Mouse (Mus musculus): ENCODE results near the gene Ankrd66. TPM values are rescaled to one million over a fixed set of nuclear protein-coding genes. Genes with fewer than 3 reads are reported as not detected.

The Ankrd66 gene
- polyA plus RNA-seq, 1 experiment: 0.75 TPM

DNA sequence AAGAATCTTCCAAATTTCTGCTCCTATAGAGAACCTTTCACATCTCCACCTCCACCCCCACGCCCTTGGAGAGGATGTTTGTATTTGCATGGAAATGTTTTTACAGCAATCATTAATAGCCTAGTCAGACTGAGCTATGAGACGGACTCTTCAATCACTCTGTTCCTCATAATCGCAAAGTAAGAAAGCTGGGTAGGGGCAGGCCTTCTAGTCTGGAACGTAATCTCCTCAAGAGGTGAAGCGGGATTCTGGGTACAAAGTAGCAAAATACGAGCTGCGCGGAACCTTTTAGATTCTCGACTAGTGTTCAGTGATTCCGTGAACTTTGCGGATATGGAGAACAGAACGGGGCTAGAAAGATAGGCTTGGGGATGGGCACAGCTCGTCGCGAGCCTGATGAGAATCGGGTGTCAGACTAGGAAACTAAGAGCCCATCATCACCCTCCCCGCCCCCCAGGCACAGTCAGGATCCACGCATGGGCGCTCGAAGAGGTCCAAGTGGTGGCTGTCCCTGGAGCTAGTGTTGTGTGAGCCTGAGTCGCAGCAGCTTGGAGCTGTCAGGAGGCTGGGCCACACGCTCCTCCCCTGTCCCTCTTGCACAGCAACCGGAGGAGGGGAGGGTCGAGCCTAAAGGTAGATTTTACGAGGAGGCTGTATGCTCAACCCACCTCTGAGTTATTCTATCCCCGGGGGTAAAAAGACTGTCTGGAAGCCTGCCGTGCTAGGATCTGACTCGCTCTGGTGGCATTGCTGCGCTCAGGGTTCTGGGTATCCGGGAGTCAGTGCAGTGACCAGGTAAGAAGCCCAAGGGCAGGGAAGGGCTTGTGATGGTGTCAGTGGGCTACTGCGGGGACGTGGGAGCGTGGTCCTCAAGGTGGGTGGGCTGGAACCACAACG is 24.8 kb upstream of the Ankrd66 start, which contains the start of gene Pla2g7:
Gene Pla2g7, plus strand, starts transcription at position 107 of the 897 bp plus-strand sequence.
- H3K27ac ChIP-seq (ENCODE audit: insufficient read depth, low read length): peak within 1 kb of the TSS; percentile 24; the same call in 1 of the 2 replicates
- no peak for TF ChIP-seq CTCF (IDR thresholded peaks at IDR 0.05; ENCODE audit: extremely low read depth, insufficient read depth, low read length)
- TF ChIP-seq POLR2A (IDR thresholded peaks at IDR 0.05; ENCODE audit: extremely low read depth, insufficient read depth, low read length): peak; percentile 64; the same call in 1 of the 2 replicates
- H3K4me1 ChIP-seq (ENCODE audit: control insufficient read depth, insufficient read depth, low read length): peaks cover 2% of the 10 kb centered on the region; the same call in 1 of the 2 replicates
- peak within 1 kb of the TSS; percentile 48 for H3K4me3 ChIP-seq (ENCODE audit: insufficient read depth, low read length)

DNA sequence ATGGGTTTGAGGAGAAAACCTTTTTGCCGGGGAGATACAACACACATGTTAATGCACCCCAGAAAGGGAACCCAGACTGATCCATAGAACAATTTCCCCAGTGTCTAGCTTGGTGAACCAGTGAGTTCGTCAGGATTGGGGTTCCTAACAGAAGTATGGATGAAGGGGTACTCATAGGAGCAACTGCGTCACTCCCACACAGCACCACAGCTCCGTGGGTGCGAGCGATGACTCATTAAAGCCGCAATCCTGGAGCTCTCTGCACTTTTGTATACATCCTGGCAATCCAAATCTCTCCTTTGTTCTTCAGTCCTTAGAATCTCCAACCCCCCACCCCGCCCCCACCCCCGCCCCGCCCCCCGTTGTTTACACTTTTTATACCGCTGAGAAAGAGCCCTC is 24.2 kb upstream of the Ankrd66 start:
- TF ChIP-seq CTCF (IDR thresholded peaks at IDR 0.05; ENCODE audit: extremely low read depth, insufficient read depth, low read length) (no peak), POLR2A (IDR thresholded peaks at IDR 0.05; ENCODE audit: extremely low read depth, insufficient read depth, low read length) (no peak)
- no peak overlapping the region for H3K27ac ChIP-seq (ENCODE audit: insufficient read depth, low read length)
- no peak overlapping the region; the same call in 1 of the 2 replicates for H3K4me3 ChIP-seq (ENCODE audit: insufficient read depth, low read length)
- H3K4me1 ChIP-seq (ENCODE audit: control insufficient read depth, insufficient read depth, low read length): peaks cover 2% of the 10 kb centered on the region; the same call in 1 of the 2 replicates

DNA sequence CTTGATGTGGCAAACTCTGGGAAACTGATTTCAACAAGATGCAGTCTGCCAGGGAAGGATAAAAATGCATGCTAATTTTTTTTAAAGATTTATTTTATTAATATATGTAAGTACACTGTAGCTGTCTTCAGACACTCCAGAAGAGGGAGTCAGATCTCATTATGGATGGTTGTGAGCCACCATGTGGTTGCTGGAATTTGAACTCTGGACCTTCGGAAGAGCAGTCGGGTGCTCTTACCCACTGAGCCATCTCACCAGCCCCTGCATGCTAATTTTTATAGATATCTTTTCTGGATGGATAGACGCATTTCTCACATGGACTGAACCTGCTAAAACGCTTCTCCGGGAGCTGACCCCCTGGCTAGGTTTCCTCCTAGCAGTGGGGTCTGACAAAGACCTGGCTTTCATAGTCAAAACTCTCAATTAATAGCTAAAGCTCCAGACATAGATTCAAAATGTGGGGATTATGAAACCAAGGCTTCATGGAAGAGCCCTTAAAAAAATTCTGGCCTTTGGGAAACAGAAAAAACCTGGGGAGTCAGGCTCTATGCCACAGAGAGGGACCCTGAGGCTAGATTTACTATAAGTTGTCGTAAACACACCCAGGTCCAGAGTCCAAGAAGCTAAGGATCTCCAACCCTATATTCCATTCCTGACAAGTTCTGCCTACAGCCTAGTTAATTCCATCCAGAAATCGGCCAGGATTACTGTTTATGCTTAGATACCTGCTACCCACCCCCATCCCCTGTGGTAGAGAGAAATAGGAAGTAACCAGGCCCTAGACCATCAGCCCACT is 20.0 kb upstream of the Ankrd66 start:
- H3K4me3 ChIP-seq (ENCODE audit: insufficient read depth, low read length): no peak overlapping the region
- H3K4me1 ChIP-seq (ENCODE audit: control insufficient read depth, insufficient read depth, low read length): peaks cover 2% of the 10 kb centered on the region; the same call in 1 of the 2 replicates
- no peak for TF ChIP-seq POLR2A (IDR thresholded peaks at IDR 0.05; ENCODE audit: extremely low read depth, insufficient read depth, low read length)
- no peak overlapping the region for H3K27ac ChIP-seq (ENCODE audit: insufficient read depth, low read length)

DNA sequence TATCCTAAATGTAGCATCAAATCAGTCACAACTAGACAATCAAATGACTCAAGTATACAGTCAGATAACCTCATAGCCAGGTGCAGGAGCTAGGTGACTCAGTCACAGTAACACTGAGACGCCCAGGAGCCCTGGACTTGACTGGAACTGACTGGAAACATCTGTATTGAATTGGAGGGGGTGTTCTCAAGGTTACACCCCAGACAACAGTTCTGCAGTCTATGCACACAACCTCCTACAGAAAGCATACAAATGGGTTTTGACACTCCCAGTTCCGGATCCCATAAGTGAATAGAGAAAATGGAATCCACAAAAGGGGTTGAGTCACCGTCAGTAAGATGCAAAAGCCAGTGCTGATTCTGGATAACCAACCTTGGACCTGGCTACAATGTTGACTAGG is 15.2 kb upstream of the Ankrd66 start:
- H3K4me3 ChIP-seq (ENCODE audit: insufficient read depth, low read length): no peak overlapping the region
- TF ChIP-seq POLR2A (IDR thresholded peaks at IDR 0.05; ENCODE audit: extremely low read depth, insufficient read depth, low read length) (no peak), CTCF (IDR thresholded peaks at IDR 0.05; ENCODE audit: extremely low read depth, insufficient read depth, low read length) (no peak)
- no peak overlapping the region for H3K27ac ChIP-seq (ENCODE audit: insufficient read depth, low read length)
- H3K4me1 ChIP-seq (ENCODE audit: control insufficient read depth, insufficient read depth, low read length): no peaks in the 10 kb centered on the region

DNA sequence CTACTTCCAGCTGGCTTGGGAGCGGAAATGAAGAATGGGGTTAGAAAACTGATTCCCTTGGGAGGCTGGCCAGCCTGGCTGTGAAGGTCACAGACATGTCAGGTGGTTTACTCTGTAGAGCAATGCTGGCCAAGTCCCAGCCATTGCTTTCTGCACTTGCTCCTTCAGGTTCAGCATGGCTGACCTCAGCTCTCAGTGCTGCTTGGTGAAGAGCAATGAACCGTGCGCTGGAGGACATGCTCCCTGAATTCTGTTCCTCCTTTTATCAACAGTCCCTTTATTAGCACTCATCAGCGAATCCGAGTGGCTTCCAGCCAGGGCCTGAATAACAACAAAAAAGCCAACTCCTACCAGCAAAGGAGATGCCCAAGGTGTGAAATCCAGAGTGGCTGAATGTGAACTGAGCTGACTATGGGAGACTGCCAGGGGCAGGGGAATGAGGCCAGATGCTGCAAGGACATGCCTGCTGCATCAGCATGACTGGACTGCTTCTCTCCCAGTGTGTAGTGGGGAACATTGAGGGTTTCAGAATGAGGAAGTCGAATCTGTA is 14.2 kb upstream of the Ankrd66 start:
- no peaks in the 10 kb centered on the region for H3K4me1 ChIP-seq (ENCODE audit: control insufficient read depth, insufficient read depth, low read length)
- no peak overlapping the region for H3K4me3 ChIP-seq (ENCODE audit: insufficient read depth, low read length)
- no peak for TF ChIP-seq CTCF (IDR thresholded peaks at IDR 0.05; ENCODE audit: extremely low read depth, insufficient read depth, low read length)
- no peak for TF ChIP-seq POLR2A (IDR thresholded peaks at IDR 0.05; ENCODE audit: extremely low read depth, insufficient read depth, low read length)
- no peak overlapping the region for H3K27ac ChIP-seq (ENCODE audit: insufficient read depth, low read length)

DNA sequence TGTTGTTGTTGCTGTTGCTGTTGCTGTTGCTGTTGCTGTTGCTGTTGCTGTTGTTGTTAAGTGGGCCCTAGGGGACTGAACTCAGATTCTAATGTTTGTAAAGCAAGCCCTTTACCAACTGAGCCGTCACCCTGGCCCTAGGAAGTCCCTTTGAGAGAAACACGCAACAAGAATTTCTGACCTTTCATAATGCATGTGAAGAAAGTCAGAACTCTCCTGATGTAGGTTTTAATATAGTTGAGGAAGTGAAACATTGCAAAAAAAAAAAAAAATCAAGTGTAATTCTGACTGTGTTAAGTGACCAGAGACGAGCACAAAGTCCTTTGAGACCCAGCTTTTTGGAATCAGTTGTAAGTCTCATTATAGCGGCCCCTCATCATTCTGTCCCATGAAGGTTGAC is 13.7 kb upstream of the Ankrd66 start:
- Histone ChIP-seq H3K27ac (ENCODE audit: insufficient read depth, low read length) (no peak overlapping the region), H3K4me1 (ENCODE audit: control insufficient read depth, insufficient read depth, low read length) (no peaks in the 10 kb centered on the region), H3K4me3 (ENCODE audit: insufficient read depth, low read length) (no peak overlapping the region)
- TF ChIP-seq CTCF (IDR thresholded peaks at IDR 0.05; ENCODE audit: extremely low read depth, insufficient read depth, low read length) (no peak), POLR2A (IDR thresholded peaks at IDR 0.05; ENCODE audit: extremely low read depth, insufficient read depth, low read length) (no peak)

DNA sequence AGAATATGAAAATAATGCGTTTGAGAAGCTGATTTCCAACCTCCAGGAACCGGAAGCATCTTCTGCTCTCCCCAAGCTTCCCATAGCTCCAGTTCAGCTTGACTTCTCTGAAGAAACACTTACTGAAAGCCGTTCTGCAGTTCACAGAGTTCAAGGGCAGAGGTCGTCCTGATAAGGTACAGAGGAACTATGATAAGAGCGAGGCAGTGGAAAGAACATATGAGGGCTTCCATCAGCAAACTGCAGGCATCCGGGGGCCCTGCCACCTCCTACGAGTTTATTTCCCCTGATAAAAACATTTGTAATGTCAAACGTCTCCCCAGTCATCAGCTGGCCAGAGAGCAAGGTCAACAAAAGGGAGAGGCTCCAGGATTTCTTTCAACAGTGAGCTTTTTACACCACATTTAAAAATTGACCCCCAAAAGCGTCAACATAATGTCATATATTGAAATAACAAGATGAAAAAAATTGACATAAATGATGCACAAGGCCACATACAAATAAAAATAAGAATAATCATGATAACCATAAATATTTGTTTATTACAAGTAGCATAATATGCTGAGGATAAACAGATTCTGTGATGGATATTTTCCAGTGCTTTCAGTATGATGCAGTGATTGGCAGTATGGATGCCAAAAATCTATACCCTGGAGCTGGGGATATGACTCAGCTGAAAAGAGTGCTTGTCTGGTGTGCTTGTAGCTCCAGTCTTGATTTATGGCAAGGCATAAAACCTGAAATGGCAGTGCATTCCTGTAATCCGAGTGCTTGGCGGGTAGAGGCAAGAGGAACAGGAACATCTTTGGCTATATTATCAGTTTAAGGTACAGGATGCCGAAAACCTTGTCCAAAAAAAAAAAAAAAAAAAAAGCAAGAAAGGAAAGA is 11.3 kb upstream of the Ankrd66 start:
- TF ChIP-seq CTCF (IDR thresholded peaks at IDR 0.05; ENCODE audit: extremely low read depth, insufficient read depth, low read length) (no peak), POLR2A (IDR thresholded peaks at IDR 0.05; ENCODE audit: extremely low read depth, insufficient read depth, low read length) (no peak)
- Histone ChIP-seq H3K4me1 (ENCODE audit: control insufficient read depth, insufficient read depth, low read length) (no peaks in the 10 kb centered on the region), H3K4me3 (ENCODE audit: insufficient read depth, low read length) (no peak overlapping the region), H3K27ac (ENCODE audit: insufficient read depth, low read length) (no peak overlapping the region)

DNA sequence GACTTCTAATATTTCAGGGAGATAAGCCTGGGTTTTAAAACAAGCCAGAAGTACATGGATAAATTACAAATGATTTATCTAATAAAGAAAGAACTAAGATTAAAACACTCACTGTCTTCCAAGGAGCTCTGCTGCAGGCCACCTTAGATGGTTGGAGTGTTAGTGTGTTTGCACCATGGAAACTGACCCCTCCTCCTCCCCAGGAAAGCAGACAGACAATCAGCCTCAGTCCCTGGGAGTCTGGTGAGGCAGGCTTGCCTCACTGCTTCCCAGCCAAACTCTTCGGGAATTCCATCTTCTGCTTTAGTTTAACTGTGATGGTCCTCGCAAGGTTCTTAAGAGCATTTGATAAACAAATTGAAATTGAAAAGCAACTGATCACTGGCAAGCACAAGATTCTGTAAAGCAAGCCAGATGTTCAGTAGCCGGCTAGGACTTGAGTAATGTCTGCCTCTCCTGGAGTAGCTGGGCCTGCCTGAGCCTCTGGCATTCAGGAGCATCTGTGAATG is 7.7 kb upstream of the Ankrd66 start:
- no peak overlapping the region for H3K4me3 ChIP-seq (ENCODE audit: insufficient read depth, low read length)
- no peaks in the 10 kb centered on the region for H3K4me1 ChIP-seq (ENCODE audit: control insufficient read depth, insufficient read depth, low read length)
- H3K27ac ChIP-seq (ENCODE audit: insufficient read depth, low read length): no peak overlapping the region
- TF ChIP-seq POLR2A (IDR thresholded peaks at IDR 0.05; ENCODE audit: extremely low read depth, insufficient read depth, low read length) (no peak), CTCF (IDR thresholded peaks at IDR 0.05; ENCODE audit: extremely low read depth, insufficient read depth, low read length) (no peak)
